Comparison of ENCODE assay signal across 14 mouse cellular contexts in the genomic region with DNA sequence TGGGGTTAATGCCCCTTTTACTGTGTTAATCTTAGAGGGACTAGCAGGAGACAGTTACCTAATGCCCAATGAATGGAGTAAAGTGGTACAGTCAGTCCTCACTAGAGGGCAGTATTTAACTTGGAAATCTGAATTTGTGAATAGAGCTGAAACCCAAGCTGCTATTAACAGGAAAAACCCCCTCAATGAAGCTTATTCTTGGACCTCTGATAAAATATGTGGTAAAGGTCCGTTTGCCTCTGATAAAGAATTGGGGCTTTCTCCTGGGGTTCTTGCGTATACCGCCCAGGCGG. TPM values are rescaled to one million over a fixed set of nuclear protein-coding genes. Genes with fewer than 3 reads are reported as not detected.
DNase-seq lines count a peak whose midpoint lies in the region; ATAC-seq and TF ChIP-seq lines count a peak whose summit lies in the region.
"Had no signal": no experiment of that assay in that cellular context is flagged by ENCODE, and none has a peak within 500 bp of the region (broad histone marks: within the 10 kb centered on the region; RNA-seq: fewer than 3 reads in every experiment).

No protein-coding gene starts in this region.

- dilution Hi-C loops in CH12.LX (cut with MboI; ENCODE audit: extremely low pct_ligation_motif_present, extremely low pct_unique_long_range_greater_than_20kb, low sequenced_read_pairs), result no loop called here

- no peaks in the 10 kb centered on the region for H3K4me1 ChIP-seq in hindbrain, postnatal 0 days (ENCODE audit: insufficient read depth, low read length)
- no peaks in the 10 kb centered on the region for H3K4me1 ChIP-seq in hindbrain, embryonic 16.5 days (ENCODE audit: control insufficient read depth, insufficient read depth, low read depth, low read length)
- H3K4me1 ChIP-seq in CH12.LX (ENCODE audit: control insufficient read depth in 1 of 2, insufficient read depth in 2 of 2), result peaks cover 0 to 4% of the 10 kb centered on the region in 2 experiments; a peak in 1 of 4 replicates
- H3K4me1 ChIP-seq in embryonic facial prominence, embryonic 14.5 days (ENCODE audit: control insufficient read depth, insufficient read depth, low read length), result no peaks in the 10 kb centered on the region
- H3K4me1 ChIP-seq: liver, embryonic 13.5 days had no signal

- no peaks in the 10 kb centered on the region for H3K36me3 ChIP-seq in hindbrain, postnatal 0 days (ENCODE audit: insufficient read depth, low read length)
- no peaks in the 10 kb centered on the region for H3K36me3 ChIP-seq in hindbrain, embryonic 16.5 days (ENCODE audit: control insufficient read depth, insufficient read depth, low read length)
- no peaks in the 10 kb centered on the region for H3K36me3 ChIP-seq in CH12.LX (replicated peaks in 1 of 2; ENCODE audit: control insufficient read depth in 1 of 2, insufficient read depth in 1 of 2, low read length in 1 of 2)
- no peaks in the 10 kb centered on the region for H3K36me3 ChIP-seq in embryonic facial prominence, embryonic 14.5 days (ENCODE audit: control insufficient read depth, insufficient read depth, low read length)
- H3K36me3 ChIP-seq: liver, embryonic 13.5 days had no signal

- TF ChIP-seq CTCF in hindbrain, postnatal 0 days (IDR thresholded peaks at IDR 0.05; ENCODE audit: low read depth), result peak; percentile 19
- peak in 1 of 2 experiments; percentile 47; a peak in 2 of 4 replicates for TF ChIP-seq CTCF in CH12.LX (conservative IDR thresholded peaks at IDR 0.05 in 1 of 2, IDR thresholded peaks at IDR 0.05 in 1 of 2; ENCODE audit: low read depth in 2 of 2, low read length in 2 of 2)

- TF ChIP-seq POLR2A in CH12.LX (IDR thresholded peaks at IDR 0.05; ENCODE audit: low read depth, low read length), result no peak

- no peak overlapping the region for H3K9ac ChIP-seq in hindbrain, postnatal 0 days (replicated peaks; ENCODE audit: low read length)
- no peak overlapping the region for H3K9ac ChIP-seq in hindbrain, embryonic 16.5 days (ENCODE audit: low read depth, low read length)
- no peak overlapping the region for H3K9ac ChIP-seq in CH12.LX (ENCODE audit: insufficient read depth, low read depth)
- H3K9ac ChIP-seq in embryonic facial prominence, embryonic 14.5 days (ENCODE audit: low read depth, low read length), result no peak overlapping the region
- H3K9ac ChIP-seq: hindbrain, embryonic 14.5 days; liver, embryonic 13.5 days had no signal

- H3K4me2 ChIP-seq in hindbrain, postnatal 0 days (ENCODE audit: low read depth, low read length), result no peak overlapping the region
- H3K4me2 ChIP-seq in hindbrain, embryonic 16.5 days (ENCODE audit: low read length), result no peak overlapping the region
- no peak overlapping the region for H3K4me2 ChIP-seq in CH12.LX (ENCODE audit: insufficient read depth, low read depth, poor library complexity, severe bottlenecking)
- no peak overlapping the region for H3K4me2 ChIP-seq in embryonic facial prominence, embryonic 14.5 days (ENCODE audit: low read depth, low read length)
- H3K4me2 ChIP-seq: hindbrain, embryonic 14.5 days; liver, embryonic 13.5 days had no signal

- TF ChIP-seq RAD21 in CH12.LX (IDR thresholded peaks at IDR 0.05; ENCODE audit: low read depth, low read length), result peak; percentile 59

- 89% methylated on average over 4 of the region's 4 CpGs for WGBS in hindbrain, postnatal 0 days
- 88% methylated on average over 4 of the region's 4 CpGs for WGBS in hindbrain, embryonic 16.5 days
- 82% methylated on average over 4 of the region's 4 CpGs for WGBS in embryonic facial prominence, embryonic 14.5 days

- H3K79me2 ChIP-seq in CH12.LX (replicated peaks; ENCODE audit: control insufficient read depth, extremely low read depth, insufficient read depth, poor library complexity, severe bottlenecking), result no peaks in the 10 kb centered on the region

- in situ Hi-C loops in CH12.LX (cut with MboI; ENCODE audit: low pct_ligation_motif_present, low pct_unique_long_range_greater_than_20kb, low sequenced_read_pairs), result loop anchor here (25.0 kb wide), 1 partner anchor 633 kb away; a partner anchor contains a TSS

- no peak for TF ChIP-seq EP300 in CH12.LX (IDR thresholded peaks at IDR 0.05; ENCODE audit: low read length)

- no peak overlapping the region for H3K4me3 ChIP-seq in hindbrain, postnatal 0 days (ENCODE audit: low read length)
- H3K4me3 ChIP-seq in hindbrain, embryonic 16.5 days (ENCODE audit: low read length), result no peak overlapping the region
- peak overlapping the region in 2 of 3 experiments; percentile 27 to 44 for H3K4me3 ChIP-seq in CH12.LX (replicated peaks in 1 of 3; ENCODE audit: low read depth in 2 of 3, low read length in 2 of 3, poor library complexity in 1 of 3)
- no peak overlapping the region for H3K4me3 ChIP-seq in embryonic facial prominence, embryonic 14.5 days (ENCODE audit: low read depth, low read length)
- H3K4me3 ChIP-seq: liver, embryonic 13.5 days had no signal

- no peak overlapping the region for H3K27ac ChIP-seq in hindbrain, postnatal 0 days
- no peak overlapping the region for H3K27ac ChIP-seq in hindbrain, embryonic 16.5 days (ENCODE audit: low read depth, low read length)
- H3K27ac ChIP-seq in CH12.LX (ENCODE audit: insufficient read depth, low read depth), result no peak overlapping the region
- H3K27ac ChIP-seq in embryonic facial prominence, embryonic 14.5 days (replicated peaks; ENCODE audit: low read depth, low read length), result no peak overlapping the region
- H3K27ac ChIP-seq: hindbrain, embryonic 14.5 days; liver, embryonic 13.5 days had no signal

- peak; percentile 3 for DNase-seq in hindbrain, postnatal 0 days (ENCODE audit: low spot score)
- DNase-seq in 3T3-L1 (ENCODE audit: low read depth, low spot score) (peak; percentile 45), CH12.LX (ENCODE audit: extremely low read depth) (peak; percentile 54)
- peak; percentile 3 for DNase-seq in embryonic facial prominence, embryonic 14.5 days (ENCODE audit: low spot score)
- no peak for DNase-seq in thymus, postnatal 25 days
- no peak for DNase-seq in thymus, postnatal 4 days
- DNase-seq: gastrocnemius, postnatal 25 days; liver, embryonic 13.5 days had no signal

- H3K9me3 ChIP-seq in hindbrain, postnatal 0 days (ENCODE audit: low read length), result no peaks in the 10 kb centered on the region
- no peaks in the 10 kb centered on the region for H3K9me3 ChIP-seq in hindbrain, embryonic 16.5 days (ENCODE audit: control insufficient read depth, low read length)
- no peaks in the 10 kb centered on the region for H3K9me3 ChIP-seq in CH12.LX (replicated peaks; ENCODE audit: low read length)
- H3K9me3 ChIP-seq in embryonic facial prominence, embryonic 14.5 days (ENCODE audit: control insufficient read depth, low read length), result no peaks in the 10 kb centered on the region
- H3K9me3 ChIP-seq: liver, embryonic 13.5 days had no signal

- H3K27me3 ChIP-seq in hindbrain, postnatal 0 days (ENCODE audit: insufficient read depth, low read length), result no peaks in the 10 kb centered on the region
- H3K27me3 ChIP-seq in hindbrain, embryonic 16.5 days (replicated peaks; ENCODE audit: control insufficient read depth, insufficient read depth, low read length), result no peaks in the 10 kb centered on the region
- H3K27me3 ChIP-seq in CH12.LX (replicated peaks), result no peaks in the 10 kb centered on the region
- H3K27me3 ChIP-seq in embryonic facial prominence, embryonic 14.5 days (replicated peaks; ENCODE audit: control insufficient read depth, insufficient read depth, low read length), result no peaks in the 10 kb centered on the region
- H3K27me3 ChIP-seq: liver, embryonic 13.5 days had no signal

- ATAC-seq in hindbrain, postnatal 0 days, result no peak
- no peak for ATAC-seq in hindbrain, embryonic 16.5 days
- ATAC-seq in embryonic facial prominence, embryonic 14.5 days (ENCODE audit: low read depth), result no peak

TF ChIP-seq in CH12.LX, 34 proteins besides CTCF, POLR2A, EP300 and RAD21:
- TF ChIP-seq SMC3 (IDR thresholded peaks at IDR 0.05; ENCODE audit: low read depth, low read length), result peak; percentile 7; the same call in 1 of the 2 replicates
- no peak for TF ChIP-seq ETS1 (conservative IDR thresholded peaks at IDR 0.05; ENCODE audit: low read depth, low read length)

RNA-seq across cellular contexts. Expression of a gene that starts 18.0 kb away (rescaled TPM):
- not detected in 2 replicates for total RNA-seq in hindbrain, postnatal 0 days (2014; rRNA removed)
- not detected in 2 replicates for polyA plus RNA-seq in hindbrain, postnatal 0 days (2015; fragmentation: Nextera tagmentation; extraction: Ambion mirVana)
- polyA plus RNA-seq in hindbrain, embryonic 16.5 days (2015; fragmentation: Nextera tagmentation; extraction: Ambion mirVana), result not detected in 2 replicates
- total RNA-seq in CH12.LX (2012; rRNA removed), result not detected in 2 replicates
- total RNA-seq in CH12.LX (2014; rRNA removed), result not detected in 2 replicates
- polyA plus RNA-seq in CH12.LX (2012; ENCODE audit: insufficient read length, low read depth), result not detected in 2 replicates
- polyA plus RNA-seq in embryonic facial prominence, embryonic 14.5 days (2014; fragmentation: Nextera tagmentation; extraction: Ambion mirVana), result 0.10 TPM in 1 of 2 replicates, not detected in the other
- total RNA-seq: gastrocnemius, postnatal 25 days; megakaryocyte progenitor cell, adult 5-6 weeks; neutrophil, adult 5-6 weeks had no signal
- polyA plus RNA-seq: hindbrain, embryonic 14.5 days; liver, embryonic 13.5 days; thymus, postnatal 0 days had no signal

RNA-seq across cellular contexts. Expression of a gene that starts 24.5 kb away (rescaled TPM):
- not detected in 2 replicates for total RNA-seq in hindbrain, postnatal 0 days (2014; rRNA removed)
- polyA plus RNA-seq in hindbrain, postnatal 0 days (2015; fragmentation: Nextera tagmentation; extraction: Ambion mirVana), result not detected in 2 replicates
- polyA plus RNA-seq in hindbrain, embryonic 16.5 days (2015; fragmentation: Nextera tagmentation; extraction: Ambion mirVana), result not detected in 2 replicates
- total RNA-seq in CH12.LX (2012; rRNA removed) (not detected in 2 replicates), CH12.LX (2014; rRNA removed) (not detected in 2 replicates)
- not detected in 2 replicates for polyA plus RNA-seq in CH12.LX (2012; ENCODE audit: insufficient read length, low read depth)
- 0.13 TPM in 1 of 2 replicates, not detected in the other for polyA plus RNA-seq in embryonic facial prominence, embryonic 14.5 days (2014; fragmentation: Nextera tagmentation; extraction: Ambion mirVana)
- total RNA-seq: gastrocnemius, postnatal 25 days; layer of hippocampus, adult 8-10 months; megakaryocyte progenitor cell, adult 5-6 weeks; neutrophil, adult 5-6 weeks had no signal
- polyA plus RNA-seq: hindbrain, embryonic 14.5 days; liver, embryonic 13.5 days; thymus, postnatal 0 days had no signal

RNA-seq across cellular contexts. Expression of a gene that starts 34.0 kb away (rescaled TPM):
- not detected in 2 replicates for total RNA-seq in hindbrain, postnatal 0 days (2014; rRNA removed)
- polyA plus RNA-seq in hindbrain, postnatal 0 days (2015; fragmentation: Nextera tagmentation; extraction: Ambion mirVana), result not detected in 2 replicates
- polyA plus RNA-seq in hindbrain, embryonic 16.5 days (2015; fragmentation: Nextera tagmentation; extraction: Ambion mirVana), result not detected in 2 replicates
- total RNA-seq in CH12.LX (2012; rRNA removed) (not detected in 2 replicates), CH12.LX (2014; rRNA removed) (not detected in 2 replicates)
- not detected in 2 replicates for polyA plus RNA-seq in CH12.LX (2012; ENCODE audit: insufficient read length, low read depth)
- not detected in 2 replicates for polyA plus RNA-seq in embryonic facial prominence, embryonic 14.5 days (2014; fragmentation: Nextera tagmentation; extraction: Ambion mirVana)
- total RNA-seq: gastrocnemius, postnatal 25 days; layer of hippocampus, adult 8-10 months; megakaryocyte progenitor cell, adult 5-6 weeks; neutrophil, adult 5-6 weeks had no signal
- polyA plus RNA-seq: hindbrain, embryonic 14.5 days; liver, embryonic 13.5 days; thymus, postnatal 0 days had no signal

RNA-seq across cellular contexts. Expression of a gene that starts 45.4 kb away (rescaled TPM):
- total RNA-seq in hindbrain, postnatal 0 days (2014; rRNA removed), result not detected in 2 replicates
- not detected in 2 replicates for polyA plus RNA-seq in hindbrain, postnatal 0 days (2015; fragmentation: Nextera tagmentation; extraction: Ambion mirVana)
- polyA plus RNA-seq in hindbrain, embryonic 16.5 days (2015; fragmentation: Nextera tagmentation; extraction: Ambion mirVana), result not detected in 2 replicates
- total RNA-seq in CH12.LX (2012; rRNA removed) (not detected in 2 replicates), CH12.LX (2014; rRNA removed) (not detected in 2 replicates)
- not detected in 2 replicates for polyA plus RNA-seq in CH12.LX (2012; ENCODE audit: insufficient read length, low read depth)
- 0.10 TPM in 1 of 2 replicates, not detected in the other for polyA plus RNA-seq in embryonic facial prominence, embryonic 14.5 days (2014; fragmentation: Nextera tagmentation; extraction: Ambion mirVana)
- total RNA-seq: gastrocnemius, postnatal 25 days; layer of hippocampus, adult 8-10 months; megakaryocyte progenitor cell, adult 5-6 weeks; neutrophil, adult 5-6 weeks had no signal
- polyA plus RNA-seq: hindbrain, embryonic 14.5 days; liver, embryonic 13.5 days; thymus, postnatal 0 days had no signal

Comparison
In these comparisons a context has a peak if more than half of its experiments do, and no peak if none do; other contexts are left out.
1. DNase-seq: peak in hindbrain, postnatal 0 days (single experiment), 3T3-L1 (single experiment), CH12.LX (single experiment) and embryonic facial prominence, embryonic 14.5 days (single experiment); none in thymus, postnatal 25 days (single experiment) and thymus, postnatal 4 days (single experiment).
2. H3K4me3 ChIP-seq: peak in CH12.LX (2 of 3); none in hindbrain, postnatal 0 days (single experiment), hindbrain, embryonic 16.5 days (single experiment) and embryonic facial prominence, embryonic 14.5 days (single experiment).